Comparison of ENCODE assay signal across 8 mouse cellular contexts in the genomic region with DNA sequence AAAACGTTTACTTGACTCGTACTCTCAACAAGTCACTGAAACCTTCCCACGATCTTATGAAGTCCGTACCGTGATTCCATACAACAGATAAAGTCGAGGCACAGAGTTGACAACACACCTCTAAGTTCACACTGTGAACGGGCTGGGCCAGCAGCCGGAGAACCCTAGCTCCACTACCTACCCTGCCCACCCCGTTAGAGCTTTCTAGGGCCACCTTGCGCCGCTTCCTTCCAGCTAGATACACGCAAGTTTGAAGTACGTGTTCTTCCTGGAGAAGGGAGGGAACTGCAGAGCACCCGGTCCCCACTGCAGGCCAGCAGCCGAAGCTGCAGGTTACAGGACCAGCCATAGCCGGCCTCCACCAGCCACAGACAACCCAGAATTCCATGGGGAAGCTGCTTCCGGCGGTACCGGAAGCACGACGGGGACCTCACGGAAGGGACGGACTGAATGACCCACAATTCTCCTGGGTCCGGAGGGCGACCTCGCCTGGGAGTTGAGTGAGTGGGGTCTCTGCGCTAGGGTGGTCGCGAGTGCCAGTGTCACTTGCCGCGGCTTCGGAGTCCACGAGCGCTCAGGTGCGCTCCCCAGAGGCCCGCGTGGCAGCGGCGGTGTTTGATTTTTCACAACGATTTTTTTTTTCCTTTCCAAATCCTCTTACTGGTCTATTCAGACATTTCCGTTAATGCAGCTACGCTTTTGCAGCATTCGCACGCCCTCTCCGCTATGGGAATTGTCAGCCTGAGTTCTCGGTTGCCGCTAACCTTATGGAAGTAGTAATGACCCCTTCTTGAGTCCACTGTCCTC. TPM values are rescaled to one million over a fixed set of nuclear protein-coding genes. Genes with fewer than 3 reads are reported as not detected.
A peak's percentile ranks its signal among the peaks of the same experiment; 100 is the strongest.
DNase-seq lines count a peak whose midpoint lies in the region; ATAC-seq and TF ChIP-seq lines count a peak whose summit lies in the region.

TSS of gene Mtif2 (plus strand) at position 421 of the 807 bp plus-strand sequence.

- H3K4me3 ChIP-seq in E14TG2a.4 (replicated peaks; ENCODE audit: low read length), result peak within 1 kb of the TSS; percentile 95
- peak within 1 kb of the TSS; percentile 58 for H3K4me3 ChIP-seq in forebrain, embryonic 13.5 days
- peak within 1 kb of the TSS; percentile 82 for H3K4me3 ChIP-seq in heart, postnatal 0 days (ENCODE audit: low read depth, low read length)
- H3K4me3 ChIP-seq in liver, embryonic 14.5 days (ENCODE audit: insufficient read depth in 1 of 2, low read depth in 2 of 2, low read length in 2 of 2), result peak within 1 kb of the TSS; percentile 83 to 92
- peak within 1 kb of the TSS; percentile 64 for H3K4me3 ChIP-seq in stomach, embryonic 15.5 days (replicated peaks)

- ATAC-seq in cerebellum, adult (ENCODE audit: insufficient number of reproducible peaks, low FRiP score, low TSS enrichment), result peak; percentile 100
- peak; percentile 97 for ATAC-seq in forebrain, embryonic 13.5 days
- ATAC-seq in heart, postnatal 0 days (ENCODE audit: insufficient read depth, low read depth), result peak; percentile 97
- ATAC-seq in liver, embryonic 14.5 days (ENCODE audit: insufficient read depth), result peak; percentile 95
- ATAC-seq in stomach, embryonic 15.5 days (ENCODE audit: insufficient read depth, low FRiP score, low read depth), result peak; percentile 96

- peaks cover 24% of the 10 kb centered on the region for H3K4me1 ChIP-seq in E14TG2a.4 (replicated peaks; ENCODE audit: low read depth, low read length)
- peaks cover 21% of the 10 kb centered on the region for H3K4me1 ChIP-seq in forebrain, embryonic 13.5 days
- peaks cover 11% of the 10 kb centered on the region for H3K4me1 ChIP-seq in heart, postnatal 0 days (ENCODE audit: control insufficient read depth, insufficient read depth)
- peaks cover 4 to 6% of the 10 kb centered on the region in 2 experiments for H3K4me1 ChIP-seq in liver, embryonic 14.5 days (replicated peaks; ENCODE audit: control insufficient read depth in 2 of 2, insufficient read depth in 2 of 2, low read length in 1 of 2)
- peaks cover 3% of the 10 kb centered on the region; the same call in 1 of the 2 replicates for H3K4me1 ChIP-seq in stomach, embryonic 15.5 days

- H3K27me3 ChIP-seq in E14TG2a.4 (ENCODE audit: insufficient read depth, low read length), result no peaks in the 10 kb centered on the region
- H3K27me3 ChIP-seq in forebrain, embryonic 13.5 days, result no peaks in the 10 kb centered on the region
- H3K27me3 ChIP-seq in heart, postnatal 0 days (ENCODE audit: control insufficient read depth, insufficient read depth, low read length), result no peaks in the 10 kb centered on the region
- H3K27me3 ChIP-seq in liver, embryonic 14.5 days (ENCODE audit: control insufficient read depth, insufficient read depth, low read length), result no peaks in the 10 kb centered on the region
- H3K27me3 ChIP-seq in stomach, embryonic 15.5 days (replicated peaks), result no peaks in the 10 kb centered on the region

- TF ChIP-seq CTCF in E14TG2a.4 (conservative IDR thresholded peaks at IDR 0.05; ENCODE audit: low read length), result no peak
- no peak for TF ChIP-seq CTCF in heart, postnatal 0 days (IDR thresholded peaks at IDR 0.05; ENCODE audit: low read depth)
- TF ChIP-seq CTCF in liver, embryonic 14.5 days (IDR thresholded peaks at IDR 0.05; ENCODE audit: low read depth), result peak; percentile 41

- peak within 1 kb of the TSS; percentile 81 for H3K27ac ChIP-seq in forebrain, embryonic 13.5 days
- H3K27ac ChIP-seq in heart, postnatal 0 days (ENCODE audit: low read depth), result peak within 1 kb of the TSS; percentile 93
- peak within 1 kb of the TSS; percentile 83 for H3K27ac ChIP-seq in liver, embryonic 14.5 days
- H3K27ac ChIP-seq in stomach, embryonic 15.5 days, result peak within 1 kb of the TSS; percentile 74

- H3K9ac ChIP-seq in forebrain, embryonic 13.5 days, result peak within 1 kb of the TSS; percentile 81
- peak within 1 kb of the TSS; percentile 87 for H3K9ac ChIP-seq in heart, postnatal 0 days (replicated peaks; ENCODE audit: low read depth, low read length)
- H3K9ac ChIP-seq in liver, embryonic 14.5 days (replicated peaks), result peak within 1 kb of the TSS; percentile 91
- H3K9ac ChIP-seq in stomach, embryonic 15.5 days, result peak within 1 kb of the TSS; percentile 73

- no peaks in the 10 kb centered on the region for H3K9me3 ChIP-seq in E14TG2a.4 (ENCODE audit: low read length)
- H3K9me3 ChIP-seq in forebrain, embryonic 13.5 days (replicated peaks), result no peaks in the 10 kb centered on the region
- H3K9me3 ChIP-seq in heart, postnatal 0 days (replicated peaks; ENCODE audit: control insufficient read depth, low read length), result no peaks in the 10 kb centered on the region
- H3K9me3 ChIP-seq in liver, embryonic 14.5 days (ENCODE audit: control insufficient read depth, low read length), result no peaks in the 10 kb centered on the region
- no peaks in the 10 kb centered on the region for H3K9me3 ChIP-seq in stomach, embryonic 15.5 days

- H3K36me3 ChIP-seq in E14TG2a.4 (ENCODE audit: insufficient read depth, low read length), result peaks cover 29% of the 10 kb centered on the region
- peaks cover 13% of the 10 kb centered on the region; the same call in 1 of the 2 replicates for H3K36me3 ChIP-seq in forebrain, embryonic 13.5 days (ENCODE audit: poor library complexity, severe bottlenecking)
- peaks cover 15% of the 10 kb centered on the region for H3K36me3 ChIP-seq in heart, postnatal 0 days (replicated peaks; ENCODE audit: control insufficient read depth, insufficient read depth, low read length)
- peaks cover 10% of the 10 kb centered on the region for H3K36me3 ChIP-seq in liver, embryonic 14.5 days (replicated peaks; ENCODE audit: control insufficient read depth, insufficient read depth, low read depth)
- H3K36me3 ChIP-seq in stomach, embryonic 15.5 days, result peaks cover 6% of the 10 kb centered on the region; the same call in 1 of the 2 replicates

- TF ChIP-seq EP300 in heart, postnatal 0 days (IDR thresholded peaks at IDR 0.05; ENCODE audit: low read depth), result no peak; the same call in 1 of the 2 replicates
- TF ChIP-seq EP300 in liver, embryonic 14.5 days (IDR thresholded peaks at IDR 0.05; ENCODE audit: low read depth), result peak; percentile 26; the same call in 1 of the 2 replicates

- H3K4me2 ChIP-seq in forebrain, embryonic 13.5 days, result peak within 1 kb of the TSS; percentile 77
- H3K4me2 ChIP-seq in heart, postnatal 0 days (ENCODE audit: low read depth, low read length), result peak within 1 kb of the TSS; percentile 90
- peak within 1 kb of the TSS; percentile 83 for H3K4me2 ChIP-seq in liver, embryonic 14.5 days (ENCODE audit: low read depth)
- H3K4me2 ChIP-seq in stomach, embryonic 15.5 days, result peak within 1 kb of the TSS; percentile 67

- peak; percentile 89 for DNase-seq in heart, postnatal 0 days (ENCODE audit: low spot score)
- peak; percentile 85 to 87 for DNase-seq in kidney, postnatal 36 days
- DNase-seq in liver, embryonic 14.5 days (ENCODE audit: low read depth in 3 of 3, low spot score in 3 of 3), result peak; percentile 63 to 76 (median 68)
- peak; percentile 89 for DNase-seq in neural tube, embryonic 10.5 days (ENCODE audit: extremely low spot score, low spot score)

- 3% methylated on average over 47 of the region's 47 CpGs for WGBS in forebrain, embryonic 13.5 days
- WGBS in heart, postnatal 0 days, result 2% methylated on average over 47 of the region's 47 CpGs
- 1% methylated on average over 47 of the region's 47 CpGs for WGBS in liver, embryonic 14.5 days (ENCODE audit: insufficient replicate concordance)
- 2% methylated on average over 47 of the region's 47 CpGs for WGBS in stomach, embryonic 15.5 days

RNA-seq across cellular contexts. Expression of gene Mtif2, which starts in this region (rescaled TPM):
- 63.7 and 63.9 TPM in 2 replicates for polyA plus RNA-seq in forebrain, embryonic 13.5 days (2015; fragmentation: Nextera tagmentation; extraction: Ambion mirVana)
- 15.5 and 28.3 TPM in 2 replicates for total RNA-seq in heart, postnatal 0 days (2014; rRNA removed; ENCODE audit: low replicate concordance)
- polyA plus RNA-seq in heart, postnatal 0 days (2015; fragmentation: Nextera tagmentation; extraction: Ambion mirVana), result 49.3 and 50.4 TPM in 2 replicates
- polyA plus RNA-seq in liver, embryonic 14.5 days (2012; rRNA removed), result 9.3 and 12.6 TPM in 2 replicates
- polyA plus RNA-seq in liver, embryonic 14.5 days (2014; fragmentation: Nextera tagmentation; extraction: Ambion mirVana), result 15.3 and 18.3 TPM in 2 replicates
- polyA plus RNA-seq in stomach, embryonic 15.5 days (2015; fragmentation: Nextera tagmentation; extraction: Ambion mirVana), result 47.1 and 47.3 TPM in 2 replicates

Comparison
In these comparisons a context has a peak if more than half of its experiments do, and no peak if none do; other contexts are left out.
1. Peak in every context shown above with its lines: DNase-seq, ATAC-seq, H3K4me3 ChIP-seq and H3K27ac ChIP-seq.